Mouse (Mus musculus): ENCODE data around the gene Pgs1.

DNA sequence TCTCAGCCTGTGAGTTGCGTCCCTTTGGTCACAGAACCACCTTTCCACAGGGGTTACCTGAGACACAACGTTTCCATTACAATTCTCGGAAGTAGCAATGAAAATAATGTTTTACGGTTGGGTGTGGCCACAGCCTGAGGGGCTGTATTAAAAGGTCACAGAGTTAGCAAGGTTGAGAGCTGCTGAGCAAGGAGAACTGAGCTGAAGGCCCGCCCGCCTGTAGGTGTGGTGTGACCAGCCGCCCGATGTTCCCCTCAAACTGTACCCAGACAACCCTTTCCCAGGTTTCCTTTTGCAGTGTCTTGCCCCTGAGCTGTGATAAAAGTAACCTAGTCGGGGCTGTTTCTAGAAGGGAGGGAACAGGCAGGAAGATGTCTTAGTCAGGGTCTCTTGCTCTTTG, 49.0 kb downstream of the Pgs1 start:
- TF ChIP-seq CTCF (conservative IDR thresholded peaks at IDR 0.05; ENCODE audit: low read length): no peak
- no peak; the same call in 1 of the 2 replicates for TF ChIP-seq NANOG (IDR thresholded peaks at IDR 0.05; ENCODE audit: borderline replicate concordance, low read length)
- no peak for TF ChIP-seq POU5F1 (IDR thresholded peaks at IDR 0.05; ENCODE audit: borderline replicate concordance, low read length)

Data from E14TG2a.4 (cell line).